In the genomic region with DNA sequence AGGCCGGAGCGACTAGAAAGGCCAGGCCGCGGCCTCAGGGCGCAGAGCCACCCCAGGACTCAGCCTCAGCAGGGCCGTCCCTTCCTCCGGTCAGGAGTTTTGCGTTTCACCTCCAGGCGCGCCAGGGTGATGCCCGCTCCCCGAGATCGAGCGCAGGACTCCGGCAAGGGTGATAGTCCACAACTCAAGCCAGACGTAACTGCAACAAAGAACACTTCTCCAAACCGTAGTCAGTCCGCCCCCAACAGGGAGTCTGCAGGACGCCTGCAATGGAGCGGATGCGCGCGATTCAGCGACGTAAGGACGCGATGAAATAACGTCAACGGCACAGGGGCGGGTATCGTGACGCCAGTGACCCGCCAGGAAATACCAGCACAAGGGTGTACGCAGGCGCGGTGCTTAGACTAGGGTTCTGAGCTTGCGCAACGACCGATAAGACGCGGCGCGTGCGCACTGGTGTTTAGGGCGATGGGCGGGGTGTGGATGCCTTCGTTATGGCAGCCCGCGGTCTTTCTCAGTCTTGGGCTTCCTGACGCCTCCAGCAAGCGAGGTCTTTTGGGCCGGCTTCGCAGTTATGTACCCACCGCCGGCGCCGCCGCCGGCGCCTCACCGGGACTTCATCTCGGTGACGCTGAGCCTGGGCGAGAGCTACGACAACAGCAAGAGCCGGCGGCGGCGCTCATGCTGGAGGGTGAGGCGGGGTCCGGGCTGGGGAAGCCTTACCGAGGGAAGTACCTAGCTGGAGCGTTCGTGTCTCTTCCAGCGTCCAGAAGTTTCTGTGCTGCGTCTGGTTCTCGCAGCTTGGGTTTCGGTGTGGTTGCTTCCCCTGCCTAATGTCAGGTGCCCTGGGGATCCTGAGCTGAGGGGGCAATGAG, we compare ENCODE assay signal across 8 mouse cellular contexts. TPM values are rescaled to one million over a fixed set of nuclear protein-coding genes. Genes with fewer than 3 reads are reported as not detected.
DNase-seq lines count a peak whose midpoint lies in the region; ATAC-seq lines count a peak whose summit lies in the region.

A gene (plus strand): TSS at position 53 of the 875 bp plus-strand sequence.

- DNase-seq in WW6 (ENCODE audit: low read depth, low spot score), result peak; percentile 98
- DNase-seq in cerebellum, postnatal 4 days (ENCODE audit: low spot score in 2 of 2), result peak; percentile 98
- peak; percentile 99 for DNase-seq in gastrocnemius, adult 18-20 months (ENCODE audit: low spot score)
- DNase-seq in left cerebral cortex, adult 18-20 months (ENCODE audit: low spot score in 2 of 2), result peak; percentile 100
- peak; percentile 99 for DNase-seq in right cerebral cortex, adult 18-20 months
- DNase-seq in urinary bladder, postnatal 10 days (ENCODE audit: low spot score), result peak; percentile 97

- H3K4me2 ChIP-seq in hindbrain, embryonic 16.5 days (ENCODE audit: low read length), result peak within 1 kb of the TSS; percentile 96

- peak within 1 kb of the TSS; percentile 96 for H3K9ac ChIP-seq in hindbrain, embryonic 16.5 days (ENCODE audit: low read depth, low read length)

- H3K4me1 ChIP-seq in hindbrain, embryonic 16.5 days (ENCODE audit: control insufficient read depth, insufficient read depth, low read depth, low read length), result peaks cover 15% of the 10 kb centered on the region

- under 1% methylated on average over 78 of the region's 78 CpGs for WGBS in hindbrain, embryonic 16.5 days
- under 1% methylated on average over 78 of the region's 78 CpGs for WGBS in macrophage (ENCODE audit: missing documents)

- H3K79me2 ChIP-seq in macrophage (ENCODE audit: inconsistent target), result peaks cover 23% of the 10 kb centered on the region

- peaks cover 11% of the 10 kb centered on the region for H3K36me3 ChIP-seq in hindbrain, embryonic 16.5 days (ENCODE audit: control insufficient read depth, insufficient read depth, low read length)
- peaks cover 32% of the 10 kb centered on the region; the same call in 1 of the 2 replicates for H3K36me3 ChIP-seq in macrophage (ENCODE audit: inconsistent target)

- peak within 1 kb of the TSS; percentile 88 for H3K27ac ChIP-seq in hindbrain, embryonic 16.5 days (ENCODE audit: low read depth, low read length)
- peak within 1 kb of the TSS; percentile 49 for H3K27ac ChIP-seq in macrophage

- H3K27me3 ChIP-seq in hindbrain, embryonic 16.5 days (replicated peaks; ENCODE audit: control insufficient read depth, insufficient read depth, low read length), result no peaks in the 10 kb centered on the region

- no peaks in the 10 kb centered on the region for H3K9me3 ChIP-seq in hindbrain, embryonic 16.5 days (ENCODE audit: control insufficient read depth, low read length)

- peak; percentile 99 for ATAC-seq in hindbrain, embryonic 16.5 days

- H3K4me3 ChIP-seq in hindbrain, embryonic 16.5 days (ENCODE audit: low read length), result peak within 1 kb of the TSS; percentile 94
- H3K4me3 ChIP-seq in macrophage (ENCODE audit: inconsistent target), result peak within 1 kb of the TSS; percentile 94

RNA-seq across cellular contexts. Expression of the gene that starts here (rescaled TPM):
- total RNA-seq in gastrocnemius, adult 18-20 months (2021), result 10 to 100 TPM; 14.0 to 15.2 TPM
- 41.6 and 48.3 TPM in 2 replicates for polyA plus RNA-seq in hindbrain, embryonic 16.5 days (2015; fragmentation: Nextera tagmentation; extraction: Ambion mirVana)
- 10 to 100 TPM; 62.1 to 62.2 TPM for total RNA-seq in left cerebral cortex, adult 18-20 months (2021)
- 10 to 100 TPM; 23.3 to 76.9 (median 48.7) TPM for total RNA-seq in macrophage (2018; cell fraction: chromatin; rRNA removed)
- 10 to 100 TPM; 28.2 to 49.8 (median 39.9) TPM for total RNA-seq in macrophage (2018; cell fraction: cytosol; rRNA removed)
- 10 to 100 TPM; 35.6 to 72.3 (median 52.7) TPM for total RNA-seq in macrophage (2018; cell fraction: nucleus; rRNA removed)
- 36.0 to 43.5 TPM (median 43.4 TPM) in 3 replicates for polyA plus RNA-seq in macrophage (2018)

Comparison
In these comparisons a context has a peak if more than half of its experiments do, and no peak if none do; other contexts are left out.
1. Peak in every context shown above with its lines: DNase-seq, ATAC-seq, H3K4me3 ChIP-seq and H3K27ac ChIP-seq.